Mouse (Mus musculus): Measurements from ENCODE around the gene Atg7. TPM values are rescaled to one million over a fixed set of nuclear protein-coding genes. Genes with fewer than 3 reads are reported as not detected.

The Atg7 gene
- polyA plus RNA-seq, 1 experiment from 2014 or later, result 16.8 TPM

DNA sequence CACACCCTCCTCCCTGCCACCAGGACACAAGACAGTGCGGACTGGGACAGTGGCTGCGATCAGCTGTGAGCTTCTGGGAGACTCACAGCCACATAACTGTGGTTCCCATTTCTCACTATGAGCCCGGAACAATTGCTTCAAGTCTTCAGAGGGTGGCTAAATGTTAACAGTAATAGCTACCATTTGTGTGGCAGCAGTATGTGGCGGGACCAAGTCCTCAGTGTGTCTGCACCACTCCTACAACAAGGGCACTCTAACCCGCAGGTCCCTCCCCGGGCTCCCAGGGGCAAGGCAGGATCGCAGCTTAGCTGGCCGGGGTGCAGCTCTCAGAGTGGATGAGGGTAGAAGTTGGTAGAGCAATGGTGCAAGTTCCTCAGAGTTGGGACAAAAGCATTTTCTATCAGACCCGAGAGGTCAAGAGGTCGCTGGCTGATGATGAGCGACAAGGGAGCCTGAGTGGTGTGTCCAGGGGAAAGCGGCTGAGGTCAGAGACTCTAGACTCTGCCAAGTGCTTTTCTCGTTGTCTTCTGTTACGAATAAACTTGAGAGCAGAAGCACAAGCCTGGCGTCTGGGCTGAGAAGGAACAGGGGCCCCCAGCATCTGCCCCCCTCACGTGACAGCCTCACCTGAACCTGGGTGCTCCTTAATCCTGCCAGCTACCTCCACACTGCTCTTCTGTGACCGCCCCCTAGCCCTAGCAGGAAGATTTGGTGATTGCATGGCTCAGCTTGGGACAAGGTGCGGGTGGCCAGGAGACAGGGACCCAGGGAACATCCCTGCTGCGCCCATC lies 231.4 kb downstream of the Atg7 start:
- Histone ChIP-seq H3K36me3 (no peaks in the 10 kb centered on the region), H3K4me1 (peaks cover 88% of the 10 kb centered on the region), H3K27me3 (replicated peaks) (no peaks in the 10 kb centered on the region), H3K9me3 (replicated peaks) (no peaks in the 10 kb centered on the region), H3K4me2 (peak overlapping the region; percentile 65), H3K9ac (replicated peaks) (peak overlapping the region; percentile 54), H3K27ac (replicated peaks) (peak overlapping the region; percentile 94), H3K4me3 (replicated peaks) (peak overlapping the region; percentile 32)
- peak; percentile 45 for ATAC-seq (ENCODE audit: low FRiP score)
- 7% methylated on average over 19 of the region's 19 CpGs for WGBS

DNA sequence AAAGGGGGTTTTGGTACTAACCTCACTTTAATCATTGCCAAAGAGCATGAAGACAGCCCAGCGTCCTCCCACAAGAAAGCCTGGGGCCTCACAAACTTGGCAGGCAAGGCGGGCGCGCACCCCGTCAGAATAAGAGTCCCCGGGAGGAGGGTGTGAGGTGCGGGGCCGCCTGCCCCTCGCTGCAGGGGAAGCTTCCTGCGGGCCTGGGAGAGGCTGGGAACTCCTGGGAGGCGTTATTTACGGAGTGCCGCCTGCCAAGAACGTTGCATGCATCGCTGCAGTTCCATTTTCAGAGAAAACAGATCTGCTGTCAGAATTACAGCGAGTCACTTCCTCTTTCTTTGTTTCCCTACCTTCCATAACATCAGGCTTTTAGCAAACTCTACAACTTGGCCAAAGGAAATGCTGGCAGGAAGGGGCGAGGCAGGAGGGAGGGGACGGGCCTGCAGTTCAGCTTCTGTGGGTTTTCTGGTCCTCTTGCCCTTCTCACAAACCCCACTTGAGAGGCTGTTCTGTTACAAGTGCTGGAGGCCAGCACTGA lies 232.2 kb downstream of the Atg7 start:
- Histone ChIP-seq H3K27ac (replicated peaks) (peak overlapping the region; percentile 94), H3K4me2 (peak overlapping the region; percentile 65), H3K36me3 (no peaks in the 10 kb centered on the region), H3K9me3 (replicated peaks) (no peaks in the 10 kb centered on the region), H3K4me3 (replicated peaks) (peak overlapping the region; percentile 32), H3K4me1 (peaks cover 88% of the 10 kb centered on the region), H3K9ac (replicated peaks) (peak overlapping the region; percentile 54), H3K27me3 (replicated peaks) (no peaks in the 10 kb centered on the region)
- ATAC-seq (ENCODE audit: low FRiP score), result peak; percentile 85
- under 1% methylated on average over 18 of the region's 18 CpGs for WGBS

DNA sequence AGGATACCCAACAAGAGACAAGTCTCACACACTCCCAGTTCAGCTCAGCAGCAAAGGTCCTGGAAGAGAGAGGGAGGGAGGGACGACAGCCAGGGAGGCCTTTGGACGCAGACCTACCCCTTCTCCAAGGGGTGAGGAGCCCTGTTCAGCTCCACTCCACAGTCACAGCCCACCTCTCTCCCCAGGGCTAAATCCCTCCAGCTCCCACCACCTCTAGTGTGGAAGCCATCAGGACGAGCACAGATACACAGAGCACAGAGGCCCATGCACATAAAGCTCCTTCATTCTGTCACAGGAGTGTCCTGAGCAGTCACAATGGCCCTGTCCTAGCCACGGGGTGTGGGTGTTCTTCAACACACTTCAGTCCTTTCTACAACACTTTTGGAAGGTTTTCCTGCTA lies 233.1 kb downstream of the Atg7 start:
- Histone ChIP-seq H3K9ac (replicated peaks) (peak overlapping the region; percentile 23; the same call in 1 of the 2 replicates), H3K4me3 (replicated peaks) (no peak overlapping the region), H3K36me3 (no peaks in the 10 kb centered on the region), H3K27ac (replicated peaks) (peak overlapping the region; percentile 94), H3K4me2 (no peak overlapping the region), H3K27me3 (replicated peaks) (no peaks in the 10 kb centered on the region), H3K4me1 (peaks cover 87% of the 10 kb centered on the region), H3K9me3 (replicated peaks) (no peaks in the 10 kb centered on the region)
- WGBS, result 27% methylated on average over 4 of the region's 4 CpGs
- no peak for ATAC-seq (ENCODE audit: low FRiP score)

DNA sequence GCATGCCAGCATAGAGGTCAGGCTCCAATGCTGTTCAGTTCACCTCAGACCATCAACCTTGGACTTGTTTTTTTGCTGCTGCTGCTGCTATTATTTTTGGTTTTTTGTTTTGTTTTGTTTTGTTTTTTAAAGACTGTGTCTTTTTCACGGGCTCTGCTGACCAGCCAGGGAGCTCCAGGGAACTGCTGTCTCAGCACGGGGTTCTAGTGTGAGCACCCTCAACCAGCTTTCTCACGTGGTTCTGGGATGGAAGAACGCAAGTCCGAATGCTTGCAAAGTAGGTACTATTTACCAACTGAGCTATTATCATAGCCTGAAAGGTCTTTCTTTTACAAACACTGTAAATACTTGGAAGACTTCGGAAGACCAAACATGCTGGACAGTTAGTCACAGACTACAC lies 233.6 kb downstream of the Atg7 start:
- 66% methylated on average over 6 of the region's 6 CpGs for WGBS
- peak overlapping the region; percentile 94 for H3K27ac ChIP-seq (replicated peaks)
- no peak overlapping the region for H3K4me3 ChIP-seq (replicated peaks)
- no peak for ATAC-seq (ENCODE audit: low FRiP score)
- H3K4me1 ChIP-seq, result peaks cover 90% of the 10 kb centered on the region
- H3K27me3 ChIP-seq (replicated peaks), result no peaks in the 10 kb centered on the region
- no peaks in the 10 kb centered on the region for H3K36me3 ChIP-seq
- no peak overlapping the region for H3K4me2 ChIP-seq
- no peak overlapping the region for H3K9ac ChIP-seq (replicated peaks)
- no peaks in the 10 kb centered on the region for H3K9me3 ChIP-seq (replicated peaks)

DNA sequence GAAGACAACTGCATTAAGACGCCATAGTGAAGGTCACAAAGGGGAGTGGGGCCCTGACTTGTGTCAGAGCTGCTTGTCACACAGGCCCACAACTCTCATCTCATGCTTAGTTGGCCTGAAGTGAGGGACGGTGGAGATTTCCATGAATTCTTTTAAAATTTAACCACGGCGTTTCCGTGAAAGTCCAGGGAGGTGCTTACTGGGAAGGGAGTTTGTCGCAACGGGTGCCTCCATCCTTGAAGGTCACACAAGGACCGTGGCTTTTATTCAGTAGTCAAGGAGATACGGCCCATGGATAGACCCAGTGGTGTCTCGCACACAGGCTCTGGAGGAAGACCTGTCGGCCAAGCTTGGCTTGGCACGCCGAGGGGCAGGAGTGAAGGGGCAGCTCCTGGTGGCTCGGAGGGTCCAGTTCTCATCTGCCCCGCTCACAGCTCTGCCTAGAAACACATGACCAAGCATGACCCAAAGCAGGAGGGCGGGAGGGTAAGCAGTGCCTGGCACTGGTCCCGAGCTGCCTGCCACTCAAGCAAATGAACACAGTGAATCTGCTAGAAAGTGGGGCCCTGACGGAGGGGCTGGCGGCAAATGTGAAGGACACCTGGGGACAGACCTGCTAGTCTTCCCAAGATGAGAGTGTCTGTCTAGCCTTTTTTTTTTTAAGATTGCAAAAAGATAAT lies 236.1 kb downstream of the Atg7 start:
- no peak overlapping the region for H3K27ac ChIP-seq (replicated peaks)

DNA sequence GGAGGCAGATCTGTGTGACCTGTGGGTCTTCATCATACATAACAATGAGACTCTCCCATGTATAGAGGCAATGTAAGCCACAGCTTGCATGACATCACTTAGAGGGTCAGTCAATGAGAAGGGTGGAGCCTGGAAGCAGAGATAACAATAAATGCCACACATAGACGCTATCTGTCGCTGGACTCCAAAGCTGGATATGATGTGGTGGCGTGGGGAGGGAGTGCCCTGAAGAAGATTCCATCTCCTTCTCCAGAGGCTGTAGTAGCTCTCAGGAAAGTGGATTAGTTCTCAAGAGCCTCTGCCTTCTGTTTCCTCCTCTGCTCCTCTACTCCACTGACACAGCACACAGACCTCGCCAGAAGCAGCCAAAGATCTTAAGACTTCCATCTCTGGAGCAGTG lies 237.9 kb downstream of the Atg7 start:
- H3K4me1 ChIP-seq, result peaks cover 87% of the 10 kb centered on the region
- H3K9ac ChIP-seq (replicated peaks), result no peak overlapping the region
- no peaks in the 10 kb centered on the region for H3K36me3 ChIP-seq
- no peak overlapping the region for H3K4me2 ChIP-seq
- ATAC-seq (ENCODE audit: low FRiP score), result no peak
- H3K4me3 ChIP-seq (replicated peaks), result no peak overlapping the region
- 84% methylated on average over 4 of the region's 4 CpGs for WGBS
- peak overlapping the region; percentile 89 for H3K27ac ChIP-seq (replicated peaks)
- no peaks in the 10 kb centered on the region for H3K27me3 ChIP-seq (replicated peaks)
- H3K9me3 ChIP-seq (replicated peaks), result no peaks in the 10 kb centered on the region

More for the DNA sequence above, 236.1 kb downstream of the Atg7 start:
- H3K36me3 ChIP-seq, result no peaks in the 10 kb centered on the region
- no peak overlapping the region for H3K9ac ChIP-seq (replicated peaks)
- no peak overlapping the region for H3K4me2 ChIP-seq
- H3K27me3 ChIP-seq (replicated peaks), result no peaks in the 10 kb centered on the region
- H3K4me3 ChIP-seq (replicated peaks), result no peak overlapping the region
- H3K9me3 ChIP-seq (replicated peaks), result no peaks in the 10 kb centered on the region
- no peak for ATAC-seq (ENCODE audit: low FRiP score)
- peaks cover 93% of the 10 kb centered on the region for H3K4me1 ChIP-seq
- WGBS, result 77% methylated on average over 19 of the region's 19 CpGs

DNA sequence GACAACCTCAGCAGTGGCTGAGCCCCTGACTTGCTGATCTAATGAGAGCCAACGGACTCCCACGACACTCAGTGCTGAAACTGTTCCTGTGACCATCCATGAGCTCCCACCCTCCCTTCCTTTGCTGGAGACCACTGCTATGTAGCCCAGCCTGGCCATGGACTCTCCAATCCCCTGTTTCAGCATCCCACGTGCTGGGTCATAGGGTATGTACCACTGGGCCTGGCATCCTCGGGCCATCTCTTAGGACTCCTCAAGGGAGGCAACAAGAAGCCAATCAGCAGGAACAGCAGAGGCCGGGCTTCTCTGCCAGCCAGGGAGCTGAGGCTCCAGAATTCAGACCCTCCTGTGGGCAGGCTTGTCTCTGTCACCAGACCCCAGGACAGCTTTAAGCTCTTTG lies 239.3 kb downstream of the Atg7 start:
- Histone ChIP-seq H3K4me1 (peaks cover 86% of the 10 kb centered on the region), H3K4me3 (replicated peaks) (no peak overlapping the region), H3K9me3 (replicated peaks) (no peaks in the 10 kb centered on the region), H3K27me3 (replicated peaks) (no peaks in the 10 kb centered on the region), H3K9ac (replicated peaks) (no peak overlapping the region), H3K36me3 (no peaks in the 10 kb centered on the region), H3K4me2 (0 out of 2 replicates have a peak overlapping the region, but pooled peaks have one; percentile 10), H3K27ac (replicated peaks) (peak overlapping the region; percentile 89)
- WGBS, result 44% methylated on average over 5 of the region's 5 CpGs
- no peak for ATAC-seq (ENCODE audit: low FRiP score)

DNA sequence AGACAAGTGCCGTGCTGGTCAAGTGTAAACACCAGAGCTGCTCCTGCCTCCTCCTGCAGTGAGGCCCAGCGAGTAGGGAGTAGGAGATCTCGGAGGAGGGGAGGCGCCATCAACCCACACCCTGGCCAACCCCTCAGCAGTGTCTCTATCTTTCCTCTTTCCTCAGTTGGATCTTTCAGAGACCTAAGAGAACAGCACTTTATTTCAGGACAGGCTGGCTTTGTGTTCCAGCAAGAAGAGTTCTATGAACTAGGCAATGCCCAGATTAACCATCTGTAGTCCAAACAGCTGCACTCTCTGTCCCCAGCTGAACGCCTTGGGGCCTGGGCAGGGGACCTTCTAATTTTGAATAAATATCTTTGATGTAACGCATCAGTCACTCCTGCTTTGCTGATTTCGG lies 239.8 kb downstream of the Atg7 start:
- peak overlapping the region; percentile 10; the same call in 1 of the 2 replicates for H3K4me2 ChIP-seq
- H3K36me3 ChIP-seq, result no peaks in the 10 kb centered on the region
- no peaks in the 10 kb centered on the region for H3K9me3 ChIP-seq (replicated peaks)
- H3K27ac ChIP-seq (replicated peaks), result peak overlapping the region; percentile 89
- no peaks in the 10 kb centered on the region for H3K27me3 ChIP-seq (replicated peaks)
- 18% methylated on average over 7 of the region's 7 CpGs for WGBS
- H3K4me1 ChIP-seq, result peaks cover 86% of the 10 kb centered on the region
- no peak overlapping the region for H3K4me3 ChIP-seq (replicated peaks)
- peak; percentile 45 for ATAC-seq (ENCODE audit: low FRiP score)
- no peak overlapping the region for H3K9ac ChIP-seq (replicated peaks)

DNA sequence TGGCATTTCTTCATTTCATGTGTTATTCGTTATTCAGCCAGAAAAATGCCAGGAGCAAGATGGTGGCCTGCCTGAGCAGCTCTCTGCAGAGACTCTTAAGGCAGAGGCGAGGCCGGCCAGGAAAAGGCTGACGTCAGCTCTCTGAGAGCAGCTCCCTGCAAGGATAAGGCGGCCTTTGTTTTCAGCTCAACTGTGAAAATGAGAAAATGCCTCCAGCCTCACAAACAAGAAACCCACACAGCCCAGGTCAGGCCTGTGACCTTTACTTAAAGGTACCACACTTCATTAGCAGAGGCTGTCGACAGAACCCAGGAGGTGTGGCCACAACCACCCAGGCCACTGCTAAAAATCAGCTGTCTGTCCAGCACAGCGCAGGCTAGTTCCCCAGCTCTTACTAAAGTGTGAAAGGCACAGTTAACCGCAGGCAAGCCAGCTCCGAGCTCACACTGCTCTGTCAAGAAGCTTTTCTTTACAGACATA lies 240.4 kb downstream of the Atg7 start:
- ATAC-seq (ENCODE audit: low FRiP score), result peak; percentile 86
- Histone ChIP-seq H3K27me3 (replicated peaks) (no peaks in the 10 kb centered on the region), H3K4me2 (peak overlapping the region; percentile 15), H3K9me3 (replicated peaks) (no peaks in the 10 kb centered on the region), H3K36me3 (no peaks in the 10 kb centered on the region), H3K4me1 (peaks cover 88% of the 10 kb centered on the region), H3K9ac (replicated peaks) (peak overlapping the region; percentile 41), H3K4me3 (replicated peaks) (no peak overlapping the region), H3K27ac (replicated peaks) (peak overlapping the region; percentile 89)
- WGBS, result 1% methylated on average over 9 of the region's 9 CpGs

DNA sequence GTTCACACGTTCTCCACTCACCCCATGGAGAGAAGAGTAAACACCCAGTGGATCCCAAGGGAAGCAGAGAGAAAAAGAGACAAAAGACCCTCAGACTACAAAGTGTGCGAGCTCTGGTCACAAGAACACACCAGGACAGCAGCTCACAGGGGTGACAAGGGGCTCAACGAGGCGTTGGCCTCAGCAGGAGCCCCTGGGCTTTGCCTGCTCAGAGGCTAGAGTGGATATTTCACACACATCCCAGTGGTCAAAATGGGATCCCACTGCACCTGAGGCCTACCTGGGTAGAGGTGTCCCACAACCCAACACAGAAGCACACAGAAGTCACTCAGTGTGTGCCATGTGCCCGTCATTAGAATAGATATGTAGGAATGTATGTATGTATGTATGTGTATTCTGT lies 242.2 kb downstream of the Atg7 start:
- Histone ChIP-seq H3K9me3 (replicated peaks) (no peaks in the 10 kb centered on the region), H3K4me1 (peaks cover 82% of the 10 kb centered on the region), H3K4me2 (no peak overlapping the region), H3K27me3 (replicated peaks) (no peaks in the 10 kb centered on the region), H3K9ac (replicated peaks) (no peak overlapping the region), H3K27ac (replicated peaks) (0 out of 2 replicates have a peak overlapping the region, but pooled peaks have one; percentile 89), H3K36me3 (no peaks in the 10 kb centered on the region), H3K4me3 (replicated peaks) (no peak overlapping the region)
- no peak for ATAC-seq (ENCODE audit: low FRiP score)
- 87% methylated on average over 5 of the region's 5 CpGs for WGBS

DNA sequence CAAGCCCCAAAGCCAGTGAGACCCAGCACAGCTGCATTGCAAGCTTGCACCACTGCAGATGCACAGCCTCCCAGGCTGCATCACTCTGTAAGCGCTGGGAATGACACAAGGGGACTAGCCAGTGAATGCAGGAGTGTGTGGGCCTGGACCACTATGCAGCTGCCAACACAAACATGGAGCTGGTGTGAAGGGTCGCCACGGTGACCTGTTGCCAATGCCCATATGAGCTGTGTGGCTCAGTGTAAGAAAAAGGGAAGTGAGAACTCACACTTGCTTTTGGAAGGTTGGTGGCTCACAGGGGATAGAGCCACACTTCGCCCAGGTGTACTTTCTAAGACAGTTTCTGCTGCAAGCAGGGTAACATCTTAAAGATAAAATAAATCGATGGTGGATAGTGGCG lies 243.1 kb downstream of the Atg7 start:
- Histone ChIP-seq H3K9me3 (replicated peaks) (no peaks in the 10 kb centered on the region), H3K4me2 (no peak overlapping the region), H3K36me3 (no peaks in the 10 kb centered on the region), H3K4me1 (peaks cover 83% of the 10 kb centered on the region), H3K9ac (replicated peaks) (no peak overlapping the region), H3K27me3 (replicated peaks) (no peaks in the 10 kb centered on the region), H3K4me3 (replicated peaks) (no peak overlapping the region), H3K27ac (replicated peaks) (no peak overlapping the region)
- no peak for ATAC-seq (ENCODE audit: low FRiP score)
- WGBS, result 86% methylated on average over 6 of the region's 6 CpGs
